Mouse (Mus musculus) right cerebral cortex, postnatal 36 days (tissue): ENCODE data around the gene Clint1.

Experiments
- DNase-seq, 2 experiments: peaks; one replicate each; pipeline ENCODE4 v3.0.0; 2022; ENCODE audit warnings: low spot score in 2 of 2, mixed read lengths in 1 of 2

Gene Clint1

GRCm38 (mm10) chr11:45851516-45852123 is at the start of gene Clint1:
Gene Clint1, plus strand, starts transcription at chr11:45852051.
- peak; percentile 78 to 79 for DNase-seq

- no peak for DNase-seq
These were observed 47.8 kb upstream of the Clint1 start for GRCm38 (mm10) chr11:45804068-45804467.

- DNase-seq, result no peak
These were observed 46.5 kb upstream of the Clint1 start for GRCm38 (mm10) chr11:45805312-45805772.

- DNase-seq, result no peak
These were observed 46.0 kb upstream of the Clint1 start for GRCm38 (mm10) chr11:45805810-45806209.

- no peak for DNase-seq
These were observed 45.6 kb upstream of the Clint1 start for GRCm38 (mm10) chr11:45806264-45806663.

GRCm38 (mm10) chr11:45806809-45807208 is 45.0 kb upstream of the Clint1 start:
- no peak for DNase-seq

- DNase-seq, result no peak
These were observed 44.0 kb upstream of the Clint1 start for GRCm38 (mm10) chr11:45807820-45808219.

- DNase-seq, result no peak
These were observed 42.4 kb upstream of the Clint1 start for GRCm38 (mm10) chr11:45809424-45809823.

GRCm38 (mm10) chr11:45810056-45810455 is 41.8 kb upstream of the Clint1 start:
- no peak for DNase-seq

- DNase-seq, result no peak
These were observed 41.0 kb upstream of the Clint1 start for GRCm38 (mm10) chr11:45810805-45811204.

GRCm38 (mm10) chr11:45815603-45816002 is 36.2 kb upstream of the Clint1 start:
- DNase-seq, result no peak

GRCm38 (mm10) chr11:45816712-45817111 is 35.1 kb upstream of the Clint1 start:
- DNase-seq, result no peak

GRCm38 (mm10) chr11:45817996-45818395 is 33.9 kb upstream of the Clint1 start:
- no peak for DNase-seq

GRCm38 (mm10) chr11:45820930-45821329 is 30.9 kb upstream of the Clint1 start:
- no peak for DNase-seq

- no peak for DNase-seq
These were observed 21.7 kb upstream of the Clint1 start for GRCm38 (mm10) chr11:45830112-45830511.

GRCm38 (mm10) chr11:45830743-45831310 is 21.0 kb upstream of the Clint1 start:
- DNase-seq, result no peak

- no peak for DNase-seq
These were observed 20.2 kb upstream of the Clint1 start for GRCm38 (mm10) chr11:45831476-45832143.

GRCm38 (mm10) chr11:45835625-45836255 is 16.1 kb upstream of the Clint1 start:
- DNase-seq, result no peak

GRCm38 (mm10) chr11:45837257-45837817 is 14.5 kb upstream of the Clint1 start:
- no peak for DNase-seq

GRCm38 (mm10) chr11:45838450-45838849 is 13.4 kb upstream of the Clint1 start:
- DNase-seq, result no peak

GRCm38 (mm10) chr11:45840332-45840731 is 11.5 kb upstream of the Clint1 start:
- no peak for DNase-seq

GRCm38 (mm10) chr11:45846008-45846407 is 5.8 kb upstream of the Clint1 start:
- no peak for DNase-seq
